Mouse (Mus musculus): ENCODE measurements around the gene Parn. TPM values are rescaled to one million over a fixed set of nuclear protein-coding genes. Genes with fewer than 3 reads are reported as not detected.
"Not testable (repeated sequence)": the region's sequence is repeated elsewhere in the genome, so short reads cannot be mapped to it uniquely, and the experiment has no call there.

Gene Parn
- total and polyA plus RNA-seq, 2 experiments from 2014 or later, result 11.5 to 23.3 TPM

DNA sequence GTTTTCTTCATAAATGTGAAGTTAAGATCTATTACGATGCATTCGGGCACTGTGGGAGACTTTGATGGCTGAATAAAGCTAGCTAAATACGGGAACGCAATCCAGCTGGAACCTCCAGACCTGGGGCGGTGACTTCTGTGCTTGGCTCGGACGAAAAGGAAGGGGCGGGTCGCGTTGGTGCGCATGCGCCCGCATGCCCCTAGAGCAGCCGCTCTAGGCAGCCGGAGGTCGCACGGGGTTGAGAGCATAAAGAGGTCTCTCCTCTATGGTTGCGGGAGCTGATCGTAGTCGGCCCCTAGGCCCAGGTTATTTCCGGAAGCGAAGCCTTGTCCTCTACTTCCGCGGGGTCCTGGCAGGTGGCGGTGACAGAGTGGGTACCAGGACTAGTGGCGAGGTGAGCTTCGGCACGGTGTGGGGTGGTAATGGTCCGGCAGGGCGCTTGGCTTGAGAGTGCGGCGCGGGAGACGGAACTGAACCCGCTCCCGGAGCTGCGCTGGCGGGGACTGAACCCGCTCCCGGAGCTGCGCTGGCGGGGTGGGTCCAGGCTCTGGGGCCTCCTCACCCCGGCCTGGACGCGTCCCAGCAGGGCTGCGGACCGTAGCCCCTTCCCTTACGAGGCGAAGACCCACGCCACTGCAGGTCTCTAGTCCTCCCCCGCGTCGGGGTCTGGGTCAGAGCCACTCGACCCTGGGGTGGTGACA lies 3.9 kb upstream of the Parn start, which contains the start of the genes Bfar and 3110001I22Rik:
Gene Bfar, plus strand, starts transcription at position 174 of the 701 bp plus-strand sequence.
Gene 3110001I22Rik, plus strand, starts transcription at position 245 of the 701 bp plus-strand sequence.
- H3K4me3 ChIP-seq (ENCODE audit: low read depth, low read length), result peak within 1 kb of the TSS; percentile 99
- TF ChIP-seq CTCF (IDR thresholded peaks at IDR 0.05; ENCODE audit: low read depth) (no peak), EP300 (IDR thresholded peaks at IDR 0.05; ENCODE audit: low read depth) (peak; percentile 46; the same call in 1 of the 2 replicates)
- H3K9me3 ChIP-seq (replicated peaks; ENCODE audit: control insufficient read depth, low read length), result no peaks in the 10 kb centered on the region
- no peaks in the 10 kb centered on the region for H3K27me3 ChIP-seq (ENCODE audit: control insufficient read depth, insufficient read depth, low read length)
- H3K36me3 ChIP-seq (replicated peaks; ENCODE audit: control insufficient read depth, insufficient read depth, low read length), result peaks cover 6% of the 10 kb centered on the region
- WGBS, result under 1% methylated on average over 54 of the region's 54 CpGs
- peak; percentile 96 for DNase-seq (ENCODE audit: low spot score)
- H3K4me1 ChIP-seq (ENCODE audit: control insufficient read depth, insufficient read depth), result peaks cover 21% of the 10 kb centered on the region
- H3K27ac ChIP-seq (ENCODE audit: low read depth), result peak within 1 kb of the TSS; percentile 94
- H3K9ac ChIP-seq (replicated peaks; ENCODE audit: low read depth, low read length), result peak within 1 kb of the TSS; percentile 98
- ATAC-seq (ENCODE audit: insufficient read depth, low read depth), result peak; percentile 94
- H3K4me2 ChIP-seq (ENCODE audit: low read depth, low read length), result peak within 1 kb of the TSS; percentile 86

DNA sequence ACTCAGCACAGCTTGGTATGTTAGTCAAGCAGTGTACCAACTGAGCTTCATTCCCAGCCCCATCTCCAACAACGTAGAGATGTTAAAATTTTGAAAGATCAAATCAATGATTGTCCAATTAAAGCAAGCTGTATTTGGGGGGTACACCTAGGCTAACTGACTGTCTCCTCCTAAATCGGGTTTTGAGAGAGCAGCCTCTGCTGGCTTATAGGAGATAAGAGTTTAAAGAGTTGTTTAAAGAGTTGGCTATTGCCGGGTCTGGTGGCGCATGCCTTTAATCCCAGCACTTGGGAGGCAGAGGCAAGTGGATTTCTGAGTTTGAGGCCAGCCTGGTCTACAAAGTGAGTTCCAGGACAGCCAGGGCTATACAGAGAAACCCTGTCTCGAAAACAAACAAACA lies 2.9 kb upstream of the Parn start:
- H3K27me3 ChIP-seq (ENCODE audit: control insufficient read depth, insufficient read depth, low read length); DNase-seq (ENCODE audit: low spot score); H3K9ac ChIP-seq (replicated peaks; ENCODE audit: low read depth, low read length); H3K9me3 ChIP-seq (replicated peaks; ENCODE audit: control insufficient read depth, low read length); H3K27ac ChIP-seq (ENCODE audit: low read depth); H3K4me3 ChIP-seq (ENCODE audit: low read depth, low read length); ATAC-seq (ENCODE audit: insufficient read depth, low read depth); H3K36me3 ChIP-seq (replicated peaks; ENCODE audit: control insufficient read depth, insufficient read depth, low read length): not testable (repeated sequence)
- WGBS, result 68% methylated on average over 5 of the region's 5 CpGs
- H3K4me1 ChIP-seq (ENCODE audit: control insufficient read depth, insufficient read depth), result peaks cover 22% of the 10 kb centered on the region
- H3K4me2 ChIP-seq (ENCODE audit: low read depth, low read length), result peak overlapping the region; percentile 86; the same call in 1 of the 2 replicates

DNA sequence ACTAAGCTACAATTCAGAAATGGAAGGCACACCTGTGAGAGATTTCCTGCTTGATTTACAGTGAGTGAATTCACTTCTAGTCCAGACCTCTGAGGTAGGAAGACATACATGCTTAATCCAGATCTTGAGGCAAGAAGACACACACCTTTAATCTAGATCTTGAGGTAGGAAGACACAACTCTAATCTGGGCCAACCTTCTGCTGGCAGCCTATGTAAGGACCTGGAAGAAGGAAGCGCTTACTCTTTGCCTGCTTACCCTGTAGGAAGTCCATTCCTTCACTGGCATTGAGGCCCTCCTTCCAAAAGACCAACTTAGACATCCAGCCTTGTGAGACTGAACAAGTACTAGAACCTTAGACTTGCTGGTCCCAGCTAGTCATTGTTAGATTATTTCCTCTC lies 1.3 kb upstream of the Parn start:
- H3K9me3 ChIP-seq (replicated peaks; ENCODE audit: control insufficient read depth, low read length), result no peaks in the 10 kb centered on the region
- no peak for TF ChIP-seq EP300 (IDR thresholded peaks at IDR 0.05; ENCODE audit: low read depth)
- WGBS, result 83% methylated on average over 1 of the region's 1 CpGs
- no peaks in the 10 kb centered on the region for H3K27me3 ChIP-seq (ENCODE audit: control insufficient read depth, insufficient read depth, low read length)
- H3K9ac ChIP-seq (replicated peaks; ENCODE audit: low read depth, low read length), result no peak overlapping the region
- H3K4me3 ChIP-seq (ENCODE audit: low read depth, low read length), result no peak overlapping the region
- peaks cover 13% of the 10 kb centered on the region; the same call in 1 of the 2 replicates for H3K36me3 ChIP-seq (replicated peaks; ENCODE audit: control insufficient read depth, insufficient read depth, low read length)
- DNase-seq (ENCODE audit: low spot score), result no peak
- H3K4me1 ChIP-seq (ENCODE audit: control insufficient read depth, insufficient read depth), result peaks cover 22% of the 10 kb centered on the region
- no peak for ATAC-seq (ENCODE audit: insufficient read depth, low read depth)
- H3K27ac ChIP-seq (ENCODE audit: low read depth), result no peak overlapping the region
- no peak overlapping the region for H3K4me2 ChIP-seq (ENCODE audit: low read depth, low read length)

DNA sequence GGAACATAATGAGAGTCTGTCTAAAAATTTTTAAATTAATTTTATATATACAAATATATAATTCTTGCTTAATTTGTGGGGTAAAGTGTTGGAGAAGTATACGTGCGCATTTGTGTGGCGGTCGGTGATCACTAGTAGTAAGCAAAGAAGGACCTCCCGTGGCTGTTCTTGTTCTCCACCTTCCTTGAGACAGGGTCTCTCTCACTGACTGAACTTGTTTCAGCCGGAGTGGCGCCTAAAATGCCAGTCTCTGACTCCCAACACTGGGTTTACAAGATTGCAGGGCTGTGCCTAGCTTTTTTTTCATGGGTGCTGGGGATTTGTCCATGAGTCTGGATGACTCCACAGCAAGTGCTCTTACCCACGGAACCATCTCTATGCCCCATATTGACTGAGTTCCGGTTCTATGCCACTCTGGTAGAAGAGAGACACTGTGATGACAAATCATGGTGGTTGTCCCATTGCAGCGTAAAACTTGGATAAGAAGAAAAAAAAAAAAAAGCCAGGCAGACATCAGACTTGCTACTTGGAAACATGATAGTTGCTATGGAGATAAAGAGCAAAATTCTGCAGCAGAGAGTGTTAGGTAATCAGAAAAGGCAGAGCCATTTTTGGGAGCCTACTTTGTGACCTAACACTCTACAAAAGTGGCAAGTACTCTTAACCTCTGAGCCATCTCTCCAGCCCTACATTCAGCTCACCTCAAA lies 585 bp upstream of the Parn start:
- ATAC-seq (ENCODE audit: insufficient read depth, low read depth), result no peak
- H3K9me3 ChIP-seq (replicated peaks; ENCODE audit: control insufficient read depth, low read length), result no peaks in the 10 kb centered on the region
- peaks cover 22% of the 10 kb centered on the region for H3K4me1 ChIP-seq (ENCODE audit: control insufficient read depth, insufficient read depth)
- 66% methylated on average over 10 of the region's 10 CpGs for WGBS
- TF ChIP-seq CTCF (IDR thresholded peaks at IDR 0.05; ENCODE audit: low read depth) (no peak), EP300 (IDR thresholded peaks at IDR 0.05; ENCODE audit: low read depth) (no peak)
- peak overlapping the region; percentile 81 for H3K27ac ChIP-seq (ENCODE audit: low read depth)
- H3K27me3 ChIP-seq (ENCODE audit: control insufficient read depth, insufficient read depth, low read length), result no peaks in the 10 kb centered on the region
- H3K36me3 ChIP-seq (replicated peaks; ENCODE audit: control insufficient read depth, insufficient read depth, low read length), result peaks cover 16% of the 10 kb centered on the region; the same call in 1 of the 2 replicates
- H3K4me2 ChIP-seq (ENCODE audit: low read depth, low read length), result peak overlapping the region; percentile 93
- DNase-seq (ENCODE audit: low spot score), result no peak
- peak overlapping the region; percentile 89 for H3K4me3 ChIP-seq (ENCODE audit: low read depth, low read length)
- H3K9ac ChIP-seq (replicated peaks; ENCODE audit: low read depth, low read length), result 0 out of 2 replicates have a peak overlapping the region, but pooled peaks have one; percentile 71

DNA sequence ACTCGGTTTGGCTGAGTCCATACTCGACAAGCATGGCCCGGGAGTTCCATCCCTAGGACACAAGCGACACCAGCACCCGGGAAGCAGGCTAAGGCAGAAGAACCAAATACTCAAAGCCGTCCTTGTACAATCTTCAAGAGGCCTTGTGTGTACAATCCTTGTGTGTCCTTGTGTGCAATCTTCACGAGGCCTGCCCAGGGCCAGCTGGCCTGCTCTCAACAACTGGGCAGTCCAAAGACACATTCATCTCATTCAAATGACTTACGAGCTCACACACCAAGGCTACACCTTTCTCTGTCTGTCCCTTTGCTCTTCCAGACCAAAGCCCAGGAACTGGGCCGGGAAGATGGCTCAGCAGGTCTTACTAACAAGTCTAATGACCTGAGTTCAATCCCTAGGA lies 7.2 kb downstream of the Parn start:
- Histone ChIP-seq H3K4me3 (ENCODE audit: low read depth, low read length) (no peak overlapping the region), H3K9me3 (replicated peaks; ENCODE audit: control insufficient read depth, low read length) (no peaks in the 10 kb centered on the region), H3K36me3 (replicated peaks; ENCODE audit: control insufficient read depth, insufficient read depth, low read length) (peaks cover 58% of the 10 kb centered on the region), H3K9ac (replicated peaks; ENCODE audit: low read depth, low read length) (no peak overlapping the region), H3K27me3 (ENCODE audit: control insufficient read depth, insufficient read depth, low read length) (no peaks in the 10 kb centered on the region), H3K27ac (ENCODE audit: low read depth) (no peak overlapping the region), H3K4me1 (ENCODE audit: control insufficient read depth, insufficient read depth) (no peaks in the 10 kb centered on the region), H3K4me2 (ENCODE audit: low read depth, low read length) (no peak overlapping the region)
- DNase-seq (ENCODE audit: low spot score) (no peak), ATAC-seq (ENCODE audit: insufficient read depth, low read depth) (no peak)
- TF ChIP-seq EP300 (IDR thresholded peaks at IDR 0.05; ENCODE audit: low read depth) (no peak), CTCF (IDR thresholded peaks at IDR 0.05; ENCODE audit: low read depth) (no peak)
- 91% methylated on average over 9 of the region's 9 CpGs for WGBS
